Mouse (Mus musculus): ENCODE measurements around the gene Mab21l1. TPM values are rescaled to one million over a fixed set of nuclear protein-coding genes. Genes with fewer than 3 reads are reported as not detected.

Mab21l1 gene
- polyA plus RNA-seq, 1 experiment = 0.02 TPM

DNA sequence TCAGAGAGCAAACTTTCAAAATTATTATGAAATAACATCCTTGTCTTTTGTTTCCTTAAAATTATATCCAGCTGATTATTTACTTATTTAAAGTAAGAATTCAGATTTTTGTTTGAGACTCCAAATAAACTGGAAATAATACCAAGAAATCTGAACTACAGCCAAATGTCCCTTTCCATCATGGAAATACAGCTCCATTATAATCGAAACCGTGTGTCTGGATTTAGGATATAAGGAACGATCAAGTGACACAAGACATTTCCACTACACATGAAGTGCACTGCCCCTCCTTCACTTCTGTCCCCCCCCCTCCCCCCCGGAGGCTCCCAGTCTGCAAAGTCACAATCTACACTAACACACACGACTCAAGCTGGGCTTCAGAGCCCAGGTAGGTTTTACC is 33.8 kb downstream of the Mab21l1 start:
- Histone ChIP-seq H3K4me3 (ENCODE audit: insufficient read depth, poor library complexity, severe bottlenecking) (no peak overlapping the region), H3K36me3 (ENCODE audit: control insufficient read depth, insufficient read depth) (no peaks in the 10 kb centered on the region), H3ac (ENCODE audit: control insufficient read depth, insufficient read length, low read depth) (no peak overlapping the region), H3K79me2 (ENCODE audit: control insufficient read depth, insufficient read depth) (no peaks in the 10 kb centered on the region), H3K79me3 (ENCODE audit: low read depth) (no peaks in the 10 kb centered on the region), H3K27me3 (ENCODE audit: control insufficient read depth, insufficient read depth, insufficient read length) (no peaks in the 10 kb centered on the region)
- TF ChIP-seq USF1 (IDR thresholded peaks at IDR 0.05; ENCODE audit: low read depth) (no peak), MYOD1 (IDR thresholded peaks at IDR 0.05; ENCODE audit: control insufficient read depth, insufficient read length, low read depth) (no peak), MYOG (IDR thresholded peaks at IDR 0.05; ENCODE audit: control insufficient read depth, extremely low read depth, insufficient read length) (no peak), MAX (IDR thresholded peaks at IDR 0.05) (no peak), FOSL1 (IDR thresholded peaks at IDR 0.05; ENCODE audit: insufficient read depth, low read length, poor library complexity, severe bottlenecking) (no peak)

DNA sequence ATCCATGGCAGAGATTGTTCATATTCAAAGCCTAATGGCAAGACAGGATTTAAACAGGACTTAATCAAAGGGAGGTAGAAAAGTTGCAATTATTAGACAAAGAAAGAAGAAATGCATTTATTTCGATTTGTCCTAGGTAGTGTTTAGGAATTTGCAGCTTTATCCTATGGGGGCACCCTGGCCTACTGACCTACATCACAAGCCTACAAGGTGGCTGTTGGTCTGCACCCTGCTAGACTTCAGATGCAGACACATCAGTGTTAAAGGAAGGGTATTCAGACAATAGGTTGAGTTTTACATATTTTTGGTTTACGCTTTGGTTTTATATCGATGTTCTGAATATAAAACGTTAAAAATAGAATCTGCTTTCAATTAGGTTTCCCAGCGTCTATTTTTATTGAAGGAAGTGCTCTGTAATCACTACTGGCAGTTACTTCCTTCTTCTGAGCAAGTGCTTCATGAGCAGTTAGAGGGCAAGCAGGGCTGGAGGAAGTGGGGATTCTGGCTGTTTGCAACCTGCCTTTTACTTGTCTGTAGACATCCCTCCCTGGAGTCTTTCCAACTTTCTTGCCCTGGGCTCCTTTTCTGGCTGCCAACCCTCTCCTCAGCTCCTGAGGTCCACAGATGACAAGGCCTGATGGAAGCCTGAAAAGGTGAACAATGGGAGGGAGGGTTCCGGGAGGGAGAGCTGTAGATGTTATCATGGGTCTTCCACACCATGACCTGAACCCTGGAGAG is 34.5 kb downstream of the Mab21l1 start:
- Histone ChIP-seq H3K36me3 (ENCODE audit: control insufficient read depth, insufficient read depth) (no peaks in the 10 kb centered on the region), H3K79me3 (ENCODE audit: low read depth) (no peaks in the 10 kb centered on the region), H3K4me3 (ENCODE audit: insufficient read depth, poor library complexity, severe bottlenecking) (no peak overlapping the region), H3ac (ENCODE audit: control insufficient read depth, insufficient read length, low read depth) (no peak overlapping the region), H3K27me3 (ENCODE audit: control insufficient read depth, insufficient read depth, insufficient read length) (no peaks in the 10 kb centered on the region), H3K79me2 (ENCODE audit: control insufficient read depth, insufficient read depth) (no peaks in the 10 kb centered on the region)
- no peak for TF ChIP-seq MAX (IDR thresholded peaks at IDR 0.05)
- no peak for TF ChIP-seq MYOD1 (IDR thresholded peaks at IDR 0.05; ENCODE audit: control insufficient read depth, insufficient read length, low read depth)
- TF ChIP-seq MYOG (IDR thresholded peaks at IDR 0.05; ENCODE audit: control insufficient read depth, extremely low read depth, insufficient read length) = no peak
- TF ChIP-seq CTCF (IDR thresholded peaks at IDR 0.05; ENCODE audit: control insufficient read depth, insufficient read depth, insufficient read length) = no peak
- no peak for TF ChIP-seq FOSL1 (IDR thresholded peaks at IDR 0.05; ENCODE audit: insufficient read depth, low read length, poor library complexity, severe bottlenecking)
- TF ChIP-seq CEBPB (IDR thresholded peaks at IDR 0.05; ENCODE audit: low read depth) = no peak
- TF ChIP-seq USF1 (IDR thresholded peaks at IDR 0.05; ENCODE audit: low read depth) = no peak

DNA sequence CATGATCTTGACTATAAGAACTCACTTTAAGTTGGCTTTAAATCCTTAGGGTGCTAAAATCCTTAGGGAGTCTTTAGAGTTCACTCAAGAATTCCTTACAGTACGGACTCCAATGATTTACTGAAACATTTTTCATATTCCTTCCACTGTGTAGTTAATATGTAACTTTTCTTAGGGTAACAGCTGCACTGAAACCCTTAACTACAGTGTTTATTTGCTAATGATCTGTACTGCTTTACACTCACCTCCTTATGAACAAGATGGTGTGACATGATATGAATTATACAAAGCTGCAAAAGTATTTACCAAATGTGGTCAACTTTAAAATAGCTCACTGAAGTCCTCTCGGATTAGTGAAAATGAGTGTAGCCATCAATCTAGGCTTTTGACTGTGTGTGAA is 35.8 kb downstream of the Mab21l1 start:
- no peaks in the 10 kb centered on the region for H3K79me2 ChIP-seq (ENCODE audit: control insufficient read depth, insufficient read depth)
- TF ChIP-seq CTCF (IDR thresholded peaks at IDR 0.05; ENCODE audit: control insufficient read depth, insufficient read depth, insufficient read length) = no peak
- TF ChIP-seq MYOD1 (IDR thresholded peaks at IDR 0.05; ENCODE audit: control insufficient read depth, insufficient read length, low read depth) = no peak
- no peak for TF ChIP-seq MAX (IDR thresholded peaks at IDR 0.05)
- no peak for TF ChIP-seq MYOG (IDR thresholded peaks at IDR 0.05; ENCODE audit: control insufficient read depth, extremely low read depth, insufficient read length)
- no peak for TF ChIP-seq CEBPB (IDR thresholded peaks at IDR 0.05; ENCODE audit: low read depth)
- no peak for TF ChIP-seq FOSL1 (IDR thresholded peaks at IDR 0.05; ENCODE audit: insufficient read depth, low read length, poor library complexity, severe bottlenecking)
- no peak for TF ChIP-seq USF1 (IDR thresholded peaks at IDR 0.05; ENCODE audit: low read depth)
- no peaks in the 10 kb centered on the region for H3K36me3 ChIP-seq (ENCODE audit: control insufficient read depth, insufficient read depth)
- no peak overlapping the region for H3ac ChIP-seq (ENCODE audit: control insufficient read depth, insufficient read length, low read depth)
- H3K79me3 ChIP-seq (ENCODE audit: low read depth) = no peaks in the 10 kb centered on the region
- H3K4me3 ChIP-seq (ENCODE audit: insufficient read depth, poor library complexity, severe bottlenecking) = no peak overlapping the region
- no peaks in the 10 kb centered on the region for H3K27me3 ChIP-seq (ENCODE audit: control insufficient read depth, insufficient read depth, insufficient read length)

DNA sequence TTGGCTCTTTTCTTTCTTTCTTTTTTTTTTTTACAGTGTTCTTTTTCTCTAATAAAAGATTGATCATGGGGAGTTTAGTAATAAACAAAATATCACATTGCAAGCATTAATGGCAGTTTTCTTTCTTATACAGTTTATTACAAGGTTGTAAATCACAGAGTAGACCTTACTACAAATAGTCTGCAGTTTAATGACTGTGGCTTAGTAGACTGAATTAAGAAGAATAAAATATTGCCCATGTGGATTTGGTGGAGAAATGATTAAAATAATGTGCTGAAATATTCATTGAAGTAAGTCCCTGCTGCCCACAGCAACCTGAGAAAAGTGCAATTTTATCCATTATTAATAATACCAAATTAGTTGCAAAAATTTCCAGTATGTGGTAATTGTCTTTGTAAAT is 37.3 kb downstream of the Mab21l1 start:
- H3K4me3 ChIP-seq (ENCODE audit: insufficient read depth, poor library complexity, severe bottlenecking) = no peak overlapping the region
- H3K79me3 ChIP-seq (ENCODE audit: low read depth) = no peaks in the 10 kb centered on the region
- no peaks in the 10 kb centered on the region for H3K79me2 ChIP-seq (ENCODE audit: control insufficient read depth, insufficient read depth)
- H3K27me3 ChIP-seq (ENCODE audit: control insufficient read depth, insufficient read depth, insufficient read length) = no peaks in the 10 kb centered on the region
- no peak for TF ChIP-seq MYOG (IDR thresholded peaks at IDR 0.05; ENCODE audit: control insufficient read depth, extremely low read depth, insufficient read length)
- TF ChIP-seq CEBPB (IDR thresholded peaks at IDR 0.05; ENCODE audit: low read depth) = no peak
- TF ChIP-seq USF1 (IDR thresholded peaks at IDR 0.05; ENCODE audit: low read depth) = no peak
- no peak for TF ChIP-seq CTCF (IDR thresholded peaks at IDR 0.05; ENCODE audit: control insufficient read depth, insufficient read depth, insufficient read length)
- no peak for TF ChIP-seq FOSL1 (IDR thresholded peaks at IDR 0.05; ENCODE audit: insufficient read depth, low read length, poor library complexity, severe bottlenecking)
- no peak for TF ChIP-seq MAX (IDR thresholded peaks at IDR 0.05)
- no peaks in the 10 kb centered on the region for H3K36me3 ChIP-seq (ENCODE audit: control insufficient read depth, insufficient read depth)
- no peak overlapping the region for H3ac ChIP-seq (ENCODE audit: control insufficient read depth, insufficient read length, low read depth)

DNA sequence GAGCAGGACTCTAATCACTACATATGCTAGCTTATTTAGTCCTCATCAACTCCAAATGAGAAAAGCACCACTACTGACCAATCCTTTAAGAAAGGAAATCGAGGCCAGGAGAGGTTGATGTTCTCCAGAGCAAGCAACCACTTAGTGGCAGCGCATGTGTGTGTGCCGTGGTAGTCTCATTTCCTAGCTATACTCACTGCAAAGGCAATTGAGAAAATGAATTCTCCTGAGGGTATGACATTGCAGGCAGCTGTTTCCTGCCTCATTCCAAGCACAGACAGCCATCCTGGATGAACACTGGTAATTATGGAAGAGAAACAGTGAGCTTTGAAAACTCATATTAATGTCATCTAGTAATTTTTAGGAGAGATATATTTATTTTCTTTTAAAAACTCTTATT is 42.6 kb downstream of the Mab21l1 start:
- Histone ChIP-seq H3ac (ENCODE audit: control insufficient read depth, insufficient read length, low read depth) (no peak overlapping the region), H3K27me3 (ENCODE audit: control insufficient read depth, insufficient read depth, insufficient read length) (no peaks in the 10 kb centered on the region), H3K4me3 (ENCODE audit: insufficient read depth, poor library complexity, severe bottlenecking) (no peak overlapping the region), H3K79me3 (ENCODE audit: low read depth) (no peaks in the 10 kb centered on the region), H3K79me2 (ENCODE audit: control insufficient read depth, insufficient read depth) (no peaks in the 10 kb centered on the region), H3K36me3 (ENCODE audit: control insufficient read depth, insufficient read depth) (no peaks in the 10 kb centered on the region)
- TF ChIP-seq MYOG (IDR thresholded peaks at IDR 0.05; ENCODE audit: control insufficient read depth, extremely low read depth, insufficient read length) (no peak), CEBPB (IDR thresholded peaks at IDR 0.05; ENCODE audit: low read depth) (no peak), CTCF (IDR thresholded peaks at IDR 0.05; ENCODE audit: control insufficient read depth, insufficient read depth, insufficient read length) (no peak), FOSL1 (IDR thresholded peaks at IDR 0.05; ENCODE audit: insufficient read depth, low read length, poor library complexity, severe bottlenecking) (no peak), USF1 (IDR thresholded peaks at IDR 0.05; ENCODE audit: low read depth) (no peak), MYOD1 (IDR thresholded peaks at IDR 0.05; ENCODE audit: control insufficient read depth, insufficient read length, low read depth) (no peak), MAX (IDR thresholded peaks at IDR 0.05) (no peak)

Measured in C2C12 (cell line).